Mouse (Mus musculus) thymus, adult 2 months (tissue): ENCODE data around the gene Tmc4. TPM values are rescaled to one million over a fixed set of nuclear protein-coding genes. Genes with fewer than 3 reads are reported as not detected.

Source experiments
- DNase-seq: peaks from one replicate; pipeline ENCODE4 v3.0.0; 2021
- H3K27ac ChIP-seq: fragments of 200-500 bp; 2 replicates; pipeline ENCODE4 v1.5.1; 2012; ENCODE audit warnings: low read length, control low read depth; ENCODE audit not compliant: control insufficient read depth, insufficient read depth
- H3K27me3 ChIP-seq: fragments of 200-500 bp; 2 replicates; pipeline ENCODE4 v1.6.1; 2012; ENCODE audit warnings: mild to moderate bottlenecking, low read length, moderate library complexity, mixed read lengths; ENCODE audit not compliant: control insufficient read depth, insufficient read depth
- H3K36me3 ChIP-seq: fragments of 200-500 bp; 2 replicates; pipeline ENCODE4 v1.6.1; 2012; ENCODE audit warnings: mild to moderate bottlenecking, low read length, moderate library complexity; ENCODE audit not compliant: control insufficient read depth, insufficient read depth
- H3K4me1 ChIP-seq: fragments of 200-500 bp; replicated peaks from 2 replicates; pipeline ENCODE4 v1.6.1; 2012; ENCODE audit warnings: low read length; ENCODE audit not compliant: control insufficient read depth, insufficient read depth
- H3K4me3 ChIP-seq: fragments of 200-500 bp; 2 replicates; pipeline ENCODE4 v1.5.1; 2012; ENCODE audit warnings: mild to moderate bottlenecking, low read length, control low read depth, moderate library complexity; ENCODE audit not compliant: control insufficient read depth, insufficient read depth
- CTCF ChIP-seq: fragments of 200-500 bp; IDR thresholded peaks from 2 replicates; pipeline ENCODE4 v1.5.1; 2012; ENCODE audit warnings: mild to moderate bottlenecking, control low read depth, low read length, moderate library complexity, borderline replicate concordance; ENCODE audit not compliant: control insufficient read depth, poor library complexity, insufficient read depth; ENCODE audit errors: extremely low read depth
- POLR2A ChIP-seq: fragments of 200-500 bp; IDR thresholded peaks from 2 replicates; pipeline ENCODE4 v1.6.1; 2012; ENCODE audit warnings: mild to moderate bottlenecking, low read length, control low read depth, moderate library complexity; ENCODE audit not compliant: control insufficient read depth, poor library complexity, insufficient read depth; ENCODE audit errors: extremely low read depth
- WGBS: fragments of 180-500 bp; shearing (Covaris S2); methylation state at CpG from one replicate; pipeline ENCODE4 v1.1.7; 2018; 5-methylcytosine and 5-hydroxymethylcytosine counted together
- polyA plus RNA-seq: library from polyadenylated mRNA; depleted of rRNA; stranded (reverse); fragments of >200 nt; gene quantifications from 2 replicates; pipeline ENCODE4 v1.2.3, GENCODE M21; 2012

Tmc4 gene
- polyA plus RNA-seq, 1 experiment, result 27.9 TPM

- Histone ChIP-seq H3K36me3 (no peaks in the 10 kb centered on the region), H3K27ac (peak within 1 kb of the TSS; percentile 77), H3K4me1 (peaks cover 16% of the 10 kb centered on the region), H3K27me3 (no peaks in the 10 kb centered on the region), H3K4me3 (peak within 1 kb of the TSS; percentile 69)
- under 1% methylated on average over 49 of the region's 49 CpGs for WGBS
- no peak for DNase-seq
- TF ChIP-seq CTCF (no peak), POLR2A (no peak; the same call in 1 of the 2 replicates)
These were observed 15.1 kb upstream of the Tmc4 start, which contains the start of gene Tsen34 for GRCm38 (mm10) chr7:3692382-3692986. TSS of gene Tsen34 (plus strand) at chr7:3692863.

GRCm38 (mm10) chr7:3691919-3692318 lies 14.6 kb upstream of the Tmc4 start:
- H3K36me3 ChIP-seq, result no peaks in the 10 kb centered on the region
- peak overlapping the region; percentile 69 for H3K4me3 ChIP-seq
- H3K4me1 ChIP-seq, result peaks cover 16% of the 10 kb centered on the region
- H3K27me3 ChIP-seq, result no peaks in the 10 kb centered on the region
- 15% methylated on average over 3 of the region's 3 CpGs for WGBS
- DNase-seq, result no peak
- TF ChIP-seq CTCF (no peak), POLR2A (no peak)
- no peak overlapping the region; the same call in 1 of the 2 replicates for H3K27ac ChIP-seq

- no peak for TF ChIP-seq CTCF
- TF ChIP-seq POLR2A, result no peak
- H3K4me3 ChIP-seq, result no peak overlapping the region
- H3K27me3 ChIP-seq, result no peaks in the 10 kb centered on the region
- H3K27ac ChIP-seq, result no peak overlapping the region
- DNase-seq, result no peak
- H3K4me1 ChIP-seq, result no peaks in the 10 kb centered on the region
- 97% methylated on average over 31 of the region's 31 CpGs for WGBS
- H3K36me3 ChIP-seq, result no peaks in the 10 kb centered on the region
These were observed 8.2 kb upstream of the Tmc4 start for GRCm38 (mm10) chr7:3685400-3686187.

- TF ChIP-seq POLR2A, result no peak
- no peak for TF ChIP-seq CTCF
- no peak for DNase-seq
- no peaks in the 10 kb centered on the region for H3K36me3 ChIP-seq
- H3K4me3 ChIP-seq, result no peak overlapping the region
- no peaks in the 10 kb centered on the region for H3K4me1 ChIP-seq
- WGBS, result 97% methylated on average over 8 of the region's 8 CpGs
- H3K27ac ChIP-seq, result no peak overlapping the region
- no peaks in the 10 kb centered on the region for H3K27me3 ChIP-seq
These were observed 7.3 kb upstream of the Tmc4 start for GRCm38 (mm10) chr7:3684698-3685097.

- Histone ChIP-seq H3K27ac (no peak overlapping the region), H3K27me3 (no peaks in the 10 kb centered on the region), H3K4me1 (no peaks in the 10 kb centered on the region), H3K4me3 (no peak overlapping the region), H3K36me3 (no peaks in the 10 kb centered on the region)
- no peak for TF ChIP-seq POLR2A
- TF ChIP-seq CTCF, result no peak
- no peak for DNase-seq
- 95% methylated on average over 10 of the region's 10 CpGs for WGBS
These were observed 6.7 kb upstream of the Tmc4 start for GRCm38 (mm10) chr7:3683908-3684550.

GRCm38 (mm10) chr7:3676371-3676770 lies 982 bp downstream of the Tmc4 start:
- Histone ChIP-seq H3K36me3 (no peaks in the 10 kb centered on the region), H3K4me3 (no peak overlapping the region), H3K4me1 (peaks cover 4% of the 10 kb centered on the region; the same call in 1 of the 2 replicates), H3K27me3 (no peaks in the 10 kb centered on the region), H3K27ac (no peak overlapping the region)
- 93% methylated on average over 12 of the region's 12 CpGs for WGBS
- no peak for DNase-seq
- TF ChIP-seq POLR2A (no peak), CTCF (no peak)

GRCm38 (mm10) chr7:3675228-3675548 lies 2.2 kb downstream of the Tmc4 start:
- H3K36me3 ChIP-seq, result no peaks in the 10 kb centered on the region
- H3K4me1 ChIP-seq, result peaks cover 4% of the 10 kb centered on the region; the same call in 1 of the 2 replicates
- H3K27ac ChIP-seq, result no peak overlapping the region
- H3K4me3 ChIP-seq, result no peak overlapping the region
- DNase-seq, result no peak
- TF ChIP-seq POLR2A, result no peak
- H3K27me3 ChIP-seq, result no peaks in the 10 kb centered on the region
- WGBS, result 69% methylated on average over 3 of the region's 3 CpGs
